Mouse (Mus musculus): ENCODE measurements at regions not wholly inside any gene's neighbourhood (a gene's known extent, or its start where the extent isn't known, plus 50 kb on each side); places are given as distances from the start of the nearest gene placed in this dataset.

DNA sequence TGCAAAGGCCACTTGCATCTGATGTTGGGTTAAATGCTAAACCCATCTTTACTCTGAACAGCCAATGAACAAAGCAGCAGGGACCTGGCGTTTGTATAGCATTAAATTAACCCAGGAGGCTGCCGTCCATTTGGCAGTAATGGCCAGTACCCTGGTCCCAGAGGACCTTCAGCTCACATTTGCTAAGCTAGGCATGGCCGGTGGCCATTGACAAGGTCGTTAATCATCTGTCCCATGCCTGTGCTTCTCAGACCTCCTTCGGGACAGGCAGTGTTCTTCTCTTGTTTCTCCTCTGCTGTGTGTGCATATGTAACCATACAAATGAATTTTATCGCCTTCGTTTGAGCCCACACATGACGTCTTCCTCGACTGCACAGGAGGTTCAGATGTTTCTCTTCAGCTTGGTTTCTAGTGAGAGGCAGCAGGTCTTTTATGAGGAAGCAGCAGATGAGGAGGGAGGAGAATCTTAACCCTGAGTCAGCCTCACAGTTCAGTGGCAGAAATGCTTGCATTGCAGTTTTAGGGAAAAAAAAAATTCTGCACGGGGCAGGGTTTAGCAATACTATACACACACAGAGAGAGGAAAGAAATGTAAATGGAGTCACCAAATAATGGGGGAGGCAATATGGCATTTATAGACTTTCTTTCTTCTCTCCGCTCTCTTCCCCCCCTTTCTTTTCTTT, 235.9 kb downstream of the Med10 start:
- WGBS: 43% methylated on average over 11 of the region's 11 CpGs
- no peak overlapping the region for H3K4me3 ChIP-seq (ENCODE audit: low read depth, low read length)
- TF ChIP-seq CTCF (IDR thresholded peaks at IDR 0.05; ENCODE audit: low read depth): no peak
- H3K36me3 ChIP-seq (ENCODE audit: insufficient read depth): no peaks in the 10 kb centered on the region
- H3K27me3 ChIP-seq (ENCODE audit: insufficient read depth, low read length): no peaks in the 10 kb centered on the region
- no peak overlapping the region for H3K9ac ChIP-seq
- ATAC-seq (ENCODE audit: insufficient read depth) (no peak), DNase-seq (no peak)
- H3K4me1 ChIP-seq (ENCODE audit: insufficient read depth): no peaks in the 10 kb centered on the region
- no peak overlapping the region for H3K4me2 ChIP-seq
- no peaks in the 10 kb centered on the region for H3K9me3 ChIP-seq (ENCODE audit: low read depth, low read length)
- no peak overlapping the region for H3K27ac ChIP-seq (ENCODE audit: low read depth)

DNA sequence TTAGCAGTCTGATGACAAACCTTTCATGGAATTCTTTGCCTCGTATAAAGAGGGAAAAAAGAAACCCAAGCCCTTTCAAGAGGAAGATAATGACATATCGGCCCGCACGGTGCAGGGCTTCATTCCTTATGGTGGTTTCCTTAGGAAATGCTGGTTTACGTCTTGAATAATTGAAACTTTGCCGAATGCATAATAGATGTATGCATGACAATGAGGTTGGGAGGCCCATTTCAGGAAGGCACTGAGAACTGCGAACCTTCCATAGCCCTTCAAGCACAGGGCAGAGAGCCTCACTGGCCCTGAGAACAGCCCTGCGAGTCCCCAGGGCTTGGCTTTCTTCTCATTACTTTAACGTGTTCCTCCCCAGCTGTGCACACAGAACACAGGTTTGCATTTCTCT, 255.7 kb downstream of the Med10 start:
- Histone ChIP-seq H3K27me3 (ENCODE audit: insufficient read depth, low read length) (no peaks in the 10 kb centered on the region), H3K4me3 (ENCODE audit: low read depth, low read length) (no peak overlapping the region), H3K9ac (no peak overlapping the region), H3K36me3 (ENCODE audit: insufficient read depth) (no peaks in the 10 kb centered on the region), H3K4me2 (no peak overlapping the region), H3K4me1 (ENCODE audit: insufficient read depth) (no peaks in the 10 kb centered on the region), H3K9me3 (ENCODE audit: low read depth, low read length) (no peaks in the 10 kb centered on the region), H3K27ac (ENCODE audit: low read depth) (no peak overlapping the region)
- DNase-seq (no peak), ATAC-seq (ENCODE audit: insufficient read depth) (no peak)
- no peak for TF ChIP-seq CTCF (IDR thresholded peaks at IDR 0.05; ENCODE audit: low read depth)
- WGBS: 76% methylated on average over 9 of the region's 9 CpGs

DNA sequence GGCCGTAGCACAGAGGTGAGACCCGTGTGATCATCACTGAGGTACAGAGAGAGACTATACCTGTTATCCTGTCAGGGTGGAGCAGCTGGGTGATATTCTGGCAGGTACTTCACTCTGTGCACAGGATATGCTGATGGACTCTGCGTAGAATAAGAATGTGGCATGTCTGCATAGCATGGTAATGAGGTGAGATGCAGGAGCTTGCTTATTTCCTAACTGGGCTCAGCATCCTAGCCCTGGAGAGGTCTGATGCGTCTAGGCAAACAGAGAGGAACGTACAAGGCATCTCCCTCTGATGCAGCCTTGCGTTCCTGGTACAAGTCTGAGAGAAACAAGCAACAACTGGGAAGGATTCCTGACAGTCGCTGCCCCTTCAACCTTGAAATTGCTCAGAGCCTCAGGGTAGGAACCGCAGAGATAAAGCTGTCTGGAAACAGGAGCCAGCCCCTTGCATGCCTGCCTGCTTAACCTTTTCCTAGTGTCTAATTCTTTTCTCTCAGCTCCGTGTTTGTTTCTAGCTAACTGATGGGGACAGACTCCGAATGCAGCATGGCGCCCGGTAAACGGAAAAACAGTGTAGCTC, 259.3 kb downstream of the Med10 start:
- H3K36me3 ChIP-seq (ENCODE audit: insufficient read depth): no peaks in the 10 kb centered on the region
- ATAC-seq (ENCODE audit: insufficient read depth): no peak

DNA sequence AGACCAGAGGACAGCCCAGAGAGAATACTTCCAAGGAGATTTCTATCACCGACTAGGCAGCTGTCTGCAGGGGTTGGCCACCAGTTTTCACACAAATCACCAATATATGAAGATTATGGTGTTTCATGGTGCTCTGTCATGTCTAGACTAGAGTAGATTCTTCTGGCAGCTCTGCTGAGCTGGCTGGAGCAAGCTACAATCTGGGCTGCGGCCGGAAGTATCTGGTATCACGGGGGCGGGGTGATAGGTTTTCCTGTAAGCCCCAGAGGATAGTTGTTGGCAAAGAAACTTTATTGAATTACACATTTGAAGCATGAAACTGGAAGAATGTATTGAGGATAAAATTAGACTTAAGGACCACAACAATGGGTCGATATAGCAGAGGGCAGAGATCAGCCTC, 271.5 kb downstream of the Med10 start:
- no peak for TF ChIP-seq CTCF (IDR thresholded peaks at IDR 0.05; ENCODE audit: low read depth)
- Histone ChIP-seq H3K36me3 (ENCODE audit: insufficient read depth) (no peaks in the 10 kb centered on the region), H3K4me2 (no peak overlapping the region), H3K27me3 (ENCODE audit: insufficient read depth, low read length) (no peaks in the 10 kb centered on the region), H3K9ac (no peak overlapping the region), H3K4me3 (ENCODE audit: low read depth, low read length) (no peak overlapping the region), H3K9me3 (ENCODE audit: low read depth, low read length) (no peaks in the 10 kb centered on the region), H3K4me1 (ENCODE audit: insufficient read depth) (no peaks in the 10 kb centered on the region), H3K27ac (ENCODE audit: low read depth) (no peak overlapping the region)
- 71% methylated on average over 6 of the region's 6 CpGs for WGBS
- DNase-seq (peak; percentile 43), ATAC-seq (ENCODE audit: insufficient read depth) (no peak; the same call in 1 of the 2 replicates)

More for the DNA sequence above, 259.3 kb downstream of the Med10 start:
- Histone ChIP-seq H3K4me1 (ENCODE audit: insufficient read depth) (no peaks in the 10 kb centered on the region), H3K4me3 (ENCODE audit: low read depth, low read length) (no peak overlapping the region), H3K27ac (ENCODE audit: low read depth) (no peak overlapping the region), H3K9ac (no peak overlapping the region), H3K4me2 (no peak overlapping the region), H3K9me3 (ENCODE audit: low read depth, low read length) (no peaks in the 10 kb centered on the region), H3K27me3 (ENCODE audit: insufficient read depth, low read length) (no peaks in the 10 kb centered on the region)
- DNase-seq: no peak
- no peak for TF ChIP-seq CTCF (IDR thresholded peaks at IDR 0.05; ENCODE audit: low read depth)
- WGBS: 69% methylated on average over 13 of the region's 13 CpGs

DNA sequence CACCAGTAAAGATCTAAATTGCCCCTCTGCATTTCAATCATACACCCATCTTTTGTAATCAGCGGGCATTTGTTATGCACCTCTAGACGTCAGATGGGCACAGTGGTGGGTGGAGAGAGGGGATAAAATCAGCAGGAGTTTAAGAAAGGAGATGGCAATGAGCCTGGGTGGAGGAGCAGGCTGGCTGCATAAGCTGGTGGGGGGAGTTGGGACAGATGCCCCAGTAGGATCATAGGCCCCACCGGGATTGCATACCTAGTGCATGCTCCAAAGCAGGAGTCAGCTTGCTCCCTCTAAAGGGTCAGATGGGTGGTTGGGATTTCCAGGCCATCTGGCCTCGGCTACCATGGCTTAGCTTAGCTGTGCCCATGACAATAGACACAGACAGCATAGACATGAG, 273.2 kb downstream of the Med10 start:
- WGBS: 78% methylated on average over 4 of the region's 4 CpGs
- no peak for ATAC-seq (ENCODE audit: insufficient read depth)
- no peak overlapping the region for H3K4me2 ChIP-seq
- no peak for DNase-seq
- no peak overlapping the region for H3K9ac ChIP-seq
- no peaks in the 10 kb centered on the region for H3K4me1 ChIP-seq (ENCODE audit: insufficient read depth)
- no peaks in the 10 kb centered on the region for H3K36me3 ChIP-seq (ENCODE audit: insufficient read depth)
- no peak overlapping the region for H3K27ac ChIP-seq (ENCODE audit: low read depth)
- H3K9me3 ChIP-seq (ENCODE audit: low read depth, low read length): no peaks in the 10 kb centered on the region
- no peak overlapping the region for H3K4me3 ChIP-seq (ENCODE audit: low read depth, low read length)
- no peaks in the 10 kb centered on the region for H3K27me3 ChIP-seq (ENCODE audit: insufficient read depth, low read length)
- no peak for TF ChIP-seq CTCF (IDR thresholded peaks at IDR 0.05; ENCODE audit: low read depth)

DNA sequence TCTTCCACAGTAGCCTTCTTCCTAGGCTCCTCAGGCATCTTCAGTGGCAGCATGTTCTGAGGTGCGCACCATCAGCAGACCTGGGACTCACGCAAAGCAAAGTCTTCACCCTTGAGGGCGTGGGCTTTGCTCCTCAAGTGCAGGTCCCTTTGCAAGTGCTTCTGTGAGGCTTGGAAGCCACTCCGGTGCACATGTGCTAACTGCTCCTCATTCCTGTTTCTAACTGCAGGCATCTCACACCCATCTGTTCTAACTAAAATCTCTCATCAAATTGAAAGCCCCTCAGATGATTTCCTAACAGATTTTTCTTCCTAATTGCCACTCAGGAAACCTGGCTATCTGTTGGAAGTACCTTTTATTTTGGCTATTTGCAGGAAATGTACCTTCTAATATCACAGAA, 278.9 kb downstream of the Med10 start:
- Histone ChIP-seq H3K9me3 (ENCODE audit: low read depth, low read length) (no peaks in the 10 kb centered on the region), H3K36me3 (ENCODE audit: insufficient read depth) (no peaks in the 10 kb centered on the region), H3K9ac (no peak overlapping the region), H3K4me3 (ENCODE audit: low read depth, low read length) (no peak overlapping the region), H3K27ac (ENCODE audit: low read depth) (no peak overlapping the region), H3K27me3 (ENCODE audit: insufficient read depth, low read length) (no peaks in the 10 kb centered on the region), H3K4me2 (no peak overlapping the region), H3K4me1 (ENCODE audit: insufficient read depth) (no peaks in the 10 kb centered on the region)
- no peak for ATAC-seq (ENCODE audit: insufficient read depth)
- WGBS: 84% methylated on average over 4 of the region's 4 CpGs
- no peak for DNase-seq
- TF ChIP-seq CTCF (IDR thresholded peaks at IDR 0.05; ENCODE audit: low read depth): no peak

DNA sequence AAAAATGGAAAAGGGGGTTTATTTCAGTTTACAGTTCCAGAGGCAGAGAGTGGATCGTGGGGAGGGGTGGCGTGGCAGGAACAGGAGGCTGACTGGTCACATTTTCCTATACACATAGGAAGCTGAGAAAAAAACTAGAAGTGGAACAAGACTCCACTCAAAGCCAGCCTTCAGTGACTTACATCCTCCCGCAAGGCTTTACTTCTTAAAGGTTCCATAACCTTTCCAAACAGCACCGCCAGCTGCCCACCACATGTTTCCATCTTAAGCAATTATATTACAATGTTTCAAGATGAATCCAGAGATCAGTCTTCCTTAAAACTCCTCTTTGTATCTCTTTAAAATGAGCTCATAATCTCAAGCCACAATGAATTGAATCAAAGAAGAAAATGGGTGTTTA, 290.7 kb downstream of the Med10 start:
- Histone ChIP-seq H3K4me1 (ENCODE audit: insufficient read depth) (no peaks in the 10 kb centered on the region), H3K9ac (no peak overlapping the region), H3K4me2 (no peak overlapping the region), H3K27ac (ENCODE audit: low read depth) (no peak overlapping the region), H3K9me3 (ENCODE audit: low read depth, low read length) (no peaks in the 10 kb centered on the region), H3K4me3 (ENCODE audit: low read depth, low read length) (no peak overlapping the region), H3K36me3 (ENCODE audit: insufficient read depth) (no peaks in the 10 kb centered on the region), H3K27me3 (ENCODE audit: insufficient read depth, low read length) (no peaks in the 10 kb centered on the region)
- ATAC-seq (ENCODE audit: insufficient read depth) (no peak), DNase-seq (no peak)
- WGBS: 48% methylated on average over 4 of the region's 4 CpGs
- no peak for TF ChIP-seq CTCF (IDR thresholded peaks at IDR 0.05; ENCODE audit: low read depth)
